1 mouse cellular context compared by ENCODE assay signal in the genomic region with DNA sequence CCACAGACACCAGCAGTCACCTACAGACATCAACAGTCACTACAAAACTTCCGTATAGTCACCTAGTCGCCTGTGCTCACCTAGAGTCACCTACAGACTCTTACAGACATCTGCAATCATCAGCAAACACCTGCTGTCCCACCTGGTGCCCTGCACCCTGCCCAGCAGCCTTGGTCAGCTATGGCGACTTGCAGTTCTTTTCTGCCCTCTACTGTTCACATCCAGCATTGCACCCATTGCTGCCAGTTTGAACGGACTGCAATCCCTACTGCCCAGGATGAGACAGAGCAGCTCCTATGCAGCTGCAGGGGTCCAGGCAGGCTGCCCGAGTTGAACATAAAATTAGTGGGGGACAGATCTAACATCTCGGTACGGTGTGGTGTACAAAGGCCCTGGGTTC.
TF ChIP-seq lines count a peak whose summit lies in the region.

No protein-coding gene starts in this region.

TF ChIP-seq in CH12.LX, 34 proteins besides CTCF, POLR2A, EP300 and RAD21:
- peak; percentile 83 for TF ChIP-seq ZC3H11A (IDR thresholded peaks at IDR 0.05; ENCODE audit: low read depth, low read length)
- TF ChIP-seq TCF12 (IDR thresholded peaks at IDR 0.05; ENCODE audit: low read depth, low read length): 0 out of 2 replicates have a peak, but pooled peaks have one; percentile 35
- TF ChIP-seq SMC3 (IDR thresholded peaks at IDR 0.05; ENCODE audit: low read depth, low read length): peak; percentile 93
- no peak; the same call in 1 of the 2 replicates for TF ChIP-seq NELFE (IDR thresholded peaks at IDR 0.05; ENCODE audit: low read depth, low read length)
